In genomic region chr9:114842886-114843285, GRCm38 (mm10) we compare ENCODE assay signal across 8 mouse cellular contexts. TPM values are rescaled to one million over a fixed set of nuclear protein-coding genes. Genes with fewer than 3 reads are reported as not detected.
DNase-seq lines count a peak whose midpoint lies in the region; ATAC-seq and TF ChIP-seq lines count a peak whose summit lies in the region.

No protein-coding gene starts in this region.

- H3K9me3 ChIP-seq in erythroblast, embryonic 14.5 days (ENCODE audit: control insufficient read depth, low read length), result no peaks in the 10 kb centered on the region
- H3K9me3 ChIP-seq in intestine, postnatal 0 days (ENCODE audit: control insufficient read depth), result no peaks in the 10 kb centered on the region

- peak overlapping the region; percentile 58 for H3K4me3 ChIP-seq in erythroblast, embryonic 14.5 days (replicated peaks)
- H3K4me3 ChIP-seq in intestine, postnatal 0 days (ENCODE audit: low read depth, low read length), result peak overlapping the region; percentile 75

- WGBS in intestine, postnatal 0 days, result 28% methylated on average over 9 of the region's 9 CpGs

- H3K9ac ChIP-seq in intestine, postnatal 0 days (ENCODE audit: low read depth, low read length), result peak overlapping the region; percentile 70; the same call in 1 of the 2 replicates

- TF ChIP-seq CTCF in intestine, postnatal 0 days (IDR thresholded peaks at IDR 0.05; ENCODE audit: low read depth), result no peak

- peaks cover 6% of the 10 kb centered on the region for H3K4me1 ChIP-seq in erythroblast, embryonic 14.5 days (ENCODE audit: control insufficient read depth)
- H3K4me1 ChIP-seq in intestine, postnatal 0 days (replicated peaks; ENCODE audit: control insufficient read depth, insufficient read depth, low read length), result no peaks in the 10 kb centered on the region

- peak overlapping the region; percentile 91 for H3K4me2 ChIP-seq in intestine, postnatal 0 days (replicated peaks; ENCODE audit: low read depth)

- DNase-seq in heart, adult 18-20 months, result peak; percentile 31 to 55
- DNase-seq in lung, adult 18-20 months, result peak; percentile 53 to 71
- DNase-seq in spleen, postnatal 4 days (ENCODE audit: low spot score in 2 of 2), result no peak
- no peak for DNase-seq in B cell, adult 2 months
- DNase-seq in c-Kit-positive CD71-positive TER-119-positive erythroid progenitor cells, embryonic 14.5 days (ENCODE audit: low spot score), result no peak

- no peak for ATAC-seq in erythroblast, adult 5-6 weeks (replicated peaks; ENCODE audit: low FRiP score, poor library complexity, severe bottlenecking)
- no peak for ATAC-seq in intestine, postnatal 0 days

- peak overlapping the region; percentile 77; the same call in 1 of the 2 replicates for H3K27ac ChIP-seq in intestine, postnatal 0 days (ENCODE audit: low read depth, low read length)

- H3K36me3 ChIP-seq in erythroblast, embryonic 14.5 days (ENCODE audit: control insufficient read depth), result no peaks in the 10 kb centered on the region
- no peaks in the 10 kb centered on the region for H3K36me3 ChIP-seq in intestine, postnatal 0 days (ENCODE audit: control insufficient read depth, insufficient read depth)

- peaks cover 29% of the 10 kb centered on the region for H3K27me3 ChIP-seq in erythroblast, embryonic 14.5 days (ENCODE audit: control insufficient read depth)
- no peaks in the 10 kb centered on the region for H3K27me3 ChIP-seq in intestine, postnatal 0 days (replicated peaks; ENCODE audit: control insufficient read depth, insufficient read depth, low read length)

RNA-seq across cellular contexts. Expression of gene Cmtm8, which starts 1.1 kb away (rescaled TPM):
- 0.15 and 0.19 TPM in 2 replicates for polyA plus RNA-seq in erythroblast, embryonic 14.5 days (2012)
- not detected in 2 replicates for total RNA-seq in erythroblast, adult 5-6 weeks (2015; ENCODE audit: low replicate concordance)
- total RNA-seq in erythroblast, adult 5-6 weeks (2017; ENCODE audit: low replicate concordance), result 0.17 TPM in 1 of 2 replicates, not detected in the other
- 10 to 100 TPM; 11.5 to 11.6 TPM for total RNA-seq in heart, adult 18-20 months (2021)
- 91.5 and 104 TPM in 2 replicates for polyA plus RNA-seq in intestine, postnatal 0 days (2015; fragmentation: Nextera tagmentation; extraction: Ambion mirVana)

Comparison
In these comparisons a context has a peak if more than half of its experiments do, and no peak if none do; other contexts are left out.
1. DNase-seq: peak in heart, adult 18-20 months (2 of 2) and lung, adult 18-20 months (2 of 2); none in spleen, postnatal 4 days (0 of 2), B cell, adult 2 months (0 of 2) and c-Kit-positive CD71-positive TER-119-positive erythroid progenitor cells, embryonic 14.5 days (single experiment).
2. RNA of gene Cmtm8, which starts 1.1 kb away (total RNA-seq): 11.5 to 11.6 TPM in heart, adult 18-20 months; 0.17 TPM in erythroblast, adult 5-6 weeks; every median in the first group is over 10 times any median in the second.